Mouse (Mus musculus): ENCODE results near the gene St3gal2. TPM values are rescaled to one million over a fixed set of nuclear protein-coding genes. Genes with fewer than 3 reads are reported as not detected.
A peak's percentile ranks its signal among the peaks of the same experiment; 100 is the strongest.
"Not testable (repeated sequence)": the region's sequence is repeated elsewhere in the genome, so short reads cannot be mapped to it uniquely, and the experiment has no call there.

Gene St3gal2
- total RNA-seq, 2 experiments from 2014 or later: 95.1 to 104 TPM

- H3K27ac ChIP-seq: no peak overlapping the region
- H3K4me3 ChIP-seq: no peak overlapping the region
- no peak for TF ChIP-seq CTCF (conservative IDR thresholded peaks at IDR 0.05)
- no peak for DNase-seq (ENCODE audit: low spot score in 2 of 2)
Measured at GRCm38 (mm10) chr8:110895254-110895653, 24.5 kb upstream of the St3gal2 start.

- no peak for TF ChIP-seq CTCF (conservative IDR thresholded peaks at IDR 0.05)
Measured at GRCm38 (mm10) chr8:110895812-110896211, 23.9 kb upstream of the St3gal2 start.

GRCm38 (mm10) chr8:110897495-110897894, 22.2 kb upstream of the St3gal2 start:
- H3K4me3 ChIP-seq: no peak overlapping the region
- DNase-seq (ENCODE audit: low spot score in 2 of 2): no peak
- TF ChIP-seq CTCF (conservative IDR thresholded peaks at IDR 0.05): 0 out of 2 replicates have a peak, but pooled peaks have one; percentile 10

More at GRCm38 (mm10) chr8:110895812-110896211, 23.9 kb upstream of the St3gal2 start:
- DNase-seq (ENCODE audit: low spot score in 2 of 2): no peak
- H3K4me3 ChIP-seq: no peak overlapping the region
- no peak overlapping the region for H3K27ac ChIP-seq

GRCm38 (mm10) chr8:110901056-110901455, 18.7 kb upstream of the St3gal2 start:
- Histone ChIP-seq H3K4me3 (no peak overlapping the region), H3K27ac (no peak overlapping the region)
- no peak for DNase-seq (ENCODE audit: low spot score in 2 of 2)
- TF ChIP-seq CTCF (conservative IDR thresholded peaks at IDR 0.05): no peak

More at GRCm38 (mm10) chr8:110897495-110897894, 22.2 kb upstream of the St3gal2 start:
- H3K27ac ChIP-seq: no peak overlapping the region

- DNase-seq (ENCODE audit: low spot score in 2 of 2): peak; percentile 83
- no peak for TF ChIP-seq CTCF (conservative IDR thresholded peaks at IDR 0.05)
- H3K4me3 ChIP-seq: peak within 1 kb of the TSS; percentile 74
- H3K27ac ChIP-seq: peak within 1 kb of the TSS; percentile 89
Measured at GRCm38 (mm10) chr8:110901839-110902578, 17.7 kb upstream of the St3gal2 start, which contains the start of gene Fuk. Fuk (minus strand) TSS chr8:110902488.

GRCm38 (mm10) chr8:110902579-110902965, 17.1 kb upstream of the St3gal2 start:
- H3K4me3 ChIP-seq: peak overlapping the region; percentile 74
- 0 out of 2 replicates have a peak overlapping the region, but pooled peaks have one; percentile 89 for H3K27ac ChIP-seq
- TF ChIP-seq CTCF (conservative IDR thresholded peaks at IDR 0.05): no peak
- DNase-seq (ENCODE audit: low spot score in 2 of 2): no peak

- no peak for TF ChIP-seq CTCF (conservative IDR thresholded peaks at IDR 0.05)
- peak in 1 of 2 experiments; percentile 24 for DNase-seq (ENCODE audit: low spot score in 2 of 2)
- peak overlapping the region; percentile 82 for H3K27ac ChIP-seq
Measured at GRCm38 (mm10) chr8:110905404-110905803, 14.3 kb upstream of the St3gal2 start.

GRCm38 (mm10) chr8:110906682-110907081, 13.0 kb upstream of the St3gal2 start:
- Histone ChIP-seq H3K27ac (no peak overlapping the region), H3K4me3 (no peak overlapping the region)
- no peak for TF ChIP-seq CTCF (conservative IDR thresholded peaks at IDR 0.05)
- no peak for DNase-seq (ENCODE audit: low spot score in 2 of 2)

More at GRCm38 (mm10) chr8:110905404-110905803, 14.3 kb upstream of the St3gal2 start:
- H3K4me3 ChIP-seq: no peak overlapping the region

- DNase-seq (ENCODE audit: low spot score in 2 of 2); H3K4me3 ChIP-seq; H3K27ac ChIP-seq: not testable (repeated sequence)
- peak; percentile 57 for TF ChIP-seq CTCF (conservative IDR thresholded peaks at IDR 0.05)
Measured at GRCm38 (mm10) chr8:110909850-110910249, 9.9 kb upstream of the St3gal2 start.

- H3K4me3 ChIP-seq: no peak overlapping the region
- no peak for DNase-seq (ENCODE audit: low spot score in 2 of 2)
- no peak overlapping the region for H3K27ac ChIP-seq
- TF ChIP-seq CTCF (conservative IDR thresholded peaks at IDR 0.05): peak; percentile 53
Measured at GRCm38 (mm10) chr8:110911576-110912570, 7.8 kb upstream of the St3gal2 start.

GRCm38 (mm10) chr8:110917415-110917814, 2.3 kb upstream of the St3gal2 start:
- no peak for TF ChIP-seq CTCF (conservative IDR thresholded peaks at IDR 0.05)
- DNase-seq (ENCODE audit: low spot score in 2 of 2): no peak
- Histone ChIP-seq H3K4me3 (no peak overlapping the region), H3K27ac (no peak overlapping the region)

- no peak for TF ChIP-seq CTCF (conservative IDR thresholded peaks at IDR 0.05)
- DNase-seq (ENCODE audit: low spot score in 2 of 2): no peak
- Histone ChIP-seq H3K27ac (no peak overlapping the region), H3K4me3 (no peak overlapping the region)
Measured at GRCm38 (mm10) chr8:110918027-110918426, 1.7 kb upstream of the St3gal2 start.

GRCm38 (mm10) chr8:110918460-110918859, 1.3 kb upstream of the St3gal2 start:
- no peak overlapping the region for H3K4me3 ChIP-seq
- H3K27ac ChIP-seq: no peak overlapping the region
- DNase-seq (ENCODE audit: low spot score in 2 of 2): no peak
- no peak for TF ChIP-seq CTCF (conservative IDR thresholded peaks at IDR 0.05)

All from layer of hippocampus, adult 2 months (tissue).